Mouse (Mus musculus) neural tube, postnatal 0 days (tissue): ENCODE measurements around the gene Ren1. TPM values are rescaled to one million over a fixed set of nuclear protein-coding genes. Genes with fewer than 3 reads are reported as not detected.

Experiments used
- polyA plus RNA-seq: library from polyadenylated mRNA; unstranded; fragments of >200 nt; fragmentation: Nextera tagmentation; extraction: Ambion mirVana; gene quantifications from 2 replicates; pipeline ENCODE4 v1.2.1, GENCODE M21; 2015

Gene Ren1
- 0.77 and 1.1 TPM in 2 replicates for polyA plus RNA-seq

DNA sequence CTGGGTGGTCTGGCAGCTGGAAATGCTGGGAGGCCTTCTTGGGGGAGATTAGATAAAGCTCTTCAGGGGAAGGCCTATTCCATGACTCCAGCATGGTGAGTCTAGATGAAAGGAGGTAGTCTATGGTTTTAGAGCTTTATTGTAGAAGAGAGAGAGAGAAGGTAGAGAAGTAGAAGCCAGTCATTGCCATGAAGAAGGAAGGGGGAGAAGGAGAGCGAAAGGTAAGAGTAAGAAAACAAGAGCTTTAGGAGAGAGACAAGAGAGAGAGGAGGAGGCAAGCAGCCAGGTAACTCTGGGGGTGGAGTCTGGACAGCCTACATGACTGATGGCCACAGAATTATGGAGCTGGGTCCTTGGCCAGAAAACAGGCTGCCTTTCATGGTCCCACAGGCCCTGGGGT is at the start of gene Ren1:
Ren1 (plus strand) TSS at position 301 of the 400 bp plus-strand sequence.

DNA sequence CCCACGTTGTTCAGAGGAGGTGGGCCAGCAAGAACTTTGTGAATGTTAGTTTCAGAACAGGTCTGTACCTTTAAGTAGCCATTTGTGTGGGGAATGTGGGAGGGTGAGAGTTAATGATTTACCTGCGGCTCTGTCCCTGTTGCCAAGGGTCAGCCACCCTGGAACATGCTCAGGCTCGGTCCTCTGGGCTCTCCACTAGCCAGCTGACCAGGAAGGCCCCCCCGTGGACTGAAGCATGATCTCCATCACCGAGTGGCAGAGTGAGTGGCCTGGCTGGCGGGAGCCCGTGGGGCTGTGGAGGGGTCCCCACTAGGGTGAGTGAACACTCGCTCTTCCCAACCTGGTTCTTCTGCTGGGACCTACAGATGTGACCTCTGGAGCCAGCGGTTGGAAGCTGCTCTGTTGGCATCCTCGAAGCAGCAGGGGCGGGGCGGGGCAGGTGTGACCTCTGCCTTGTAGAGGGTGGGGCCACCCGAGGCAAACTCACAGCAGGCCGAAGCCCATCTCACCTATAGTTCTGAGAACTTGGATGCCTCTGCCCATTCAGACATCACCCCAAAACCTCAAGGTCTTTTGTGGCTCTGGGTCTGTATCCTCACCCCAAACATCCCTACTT is 40.5 kb upstream of the Ren1 start, which contains the start of gene Golt1a:
Golt1a (plus strand) TSS at position 149 of the 616 bp plus-strand sequence.

GRCm38 (mm10) chr1:133321267-133321925 is 28.9 kb upstream of the Ren1 start, which contains the start of gene Kiss1:
Kiss1 (plus strand) TSS chr1:133321875.

DNA sequence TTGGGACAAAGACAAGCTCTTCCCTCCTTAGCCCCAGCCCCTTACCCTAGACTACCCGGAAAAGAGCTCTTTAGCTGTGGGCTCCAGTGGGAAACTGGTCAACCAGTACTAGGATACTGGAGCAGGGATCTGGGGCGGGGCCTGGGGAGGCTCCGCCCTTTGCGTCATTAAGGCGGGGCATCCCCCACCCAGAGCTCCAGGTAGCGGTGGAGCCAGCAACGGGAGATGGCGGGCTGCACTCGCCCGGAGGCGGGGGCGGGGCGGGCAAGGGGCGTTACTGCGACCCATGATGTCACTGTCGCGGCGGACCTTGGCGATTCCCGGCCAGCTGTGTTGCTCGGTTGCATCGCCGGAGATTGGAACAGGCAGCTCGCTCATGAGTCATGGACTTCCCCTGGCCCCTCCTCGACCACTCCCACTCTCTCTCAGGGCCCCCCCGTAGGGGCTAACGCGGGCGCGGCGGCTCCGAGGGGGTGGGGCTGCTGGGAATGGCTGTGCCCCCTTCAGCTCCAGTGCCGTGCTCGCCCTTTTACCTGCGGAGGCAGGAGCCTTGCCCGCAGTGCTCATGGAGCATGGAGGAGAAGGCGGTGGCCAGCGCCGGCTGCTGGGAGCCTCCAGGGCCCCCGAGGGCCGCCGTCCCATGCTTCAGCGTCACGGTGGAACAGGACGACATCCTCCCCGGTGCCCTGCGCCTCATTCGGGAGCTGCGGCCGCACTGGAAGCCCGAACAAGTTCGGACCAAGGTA is 13.1 kb downstream of the Ren1 start, which contains the start of gene Etnk2:
Etnk2 (plus strand) TSS at position 297 of the 746 bp plus-strand sequence.

Other genes starting within 250 kb of the Ren1 start
- 15.5 and 16.5 TPM in 2 replicates for gene Ppp1r15b, start 219.4 kb upstream of the Ren1 start, polyA plus RNA-seq
- 12.3 and 15.8 TPM in 2 replicates for gene Plekha6, start 186.3 kb upstream of the Ren1 start, polyA plus RNA-seq
- gene Golt1a, start 40.7 kb upstream of the Ren1 start, polyA plus RNA-seq = not detected in 2 replicates
- gene Kiss1, start 28.6 kb upstream of the Ren1 start, polyA plus RNA-seq = 0.70 TPM in 1 of 2 replicates, not detected in the other
- 27.7 and 31.1 TPM in 2 replicates for gene Etnk2, start 13.1 kb downstream of the Ren1 start, polyA plus RNA-seq
- gene Sox13, start 73.9 kb downstream of the Ren1 start, polyA plus RNA-seq = 3.1 and 4.5 TPM in 2 replicates